Mouse (Mus musculus) heart, adult 2 months (tissue): Measurements from ENCODE around the gene Nr1d2. TPM values are rescaled to one million over a fixed set of nuclear protein-coding genes. Genes with fewer than 3 reads are reported as not detected.
"Not testable (repeated sequence)": the region's sequence is repeated elsewhere in the genome, so short reads cannot be mapped to it uniquely, and the experiment has no call there.

Source experiments
- DNase-seq, 2 experiments: peaks; one replicate each; pipeline ENCODE4 v3.0.0; 2021
- H3K27ac ChIP-seq: fragments of 200-600 bp; 2 replicates; pipeline ENCODE4 v1.8.1; 2022
- H3K27me3 ChIP-seq: fragments of 200-500 bp; 2 replicates; pipeline ENCODE4 v1.6.1; 2012; ENCODE audit warnings: mild to moderate bottlenecking, low read length, inconsistent platforms, mixed read lengths; ENCODE audit not compliant: control insufficient read depth, insufficient read depth
- H3K36me3 ChIP-seq: fragments of 200-500 bp; 2 replicates; pipeline ENCODE4 v1.6.1; 2012; ENCODE audit warnings: low read length, inconsistent platforms; ENCODE audit not compliant: control insufficient read depth, insufficient read depth
- H3K4me1 ChIP-seq: fragments of 200-500 bp; 2 replicates; pipeline ENCODE4 v1.6.1; 2011; ENCODE audit warnings: low read length; ENCODE audit not compliant: control insufficient read depth, insufficient read depth
- H3K4me3 ChIP-seq: fragments of 200-600 bp; 2 replicates; pipeline ENCODE4 v1.8.1; 2022
- H3K79me2 ChIP-seq: fragments of 200-500 bp; replicated peaks from 2 replicates; pipeline ENCODE4 v1.6.1; 2012; ENCODE audit warnings: mild to moderate bottlenecking, inconsistent platforms, low read length, moderate library complexity, mixed read lengths; ENCODE audit not compliant: control insufficient read depth, insufficient read depth
- H3K9ac ChIP-seq: fragments of 200-500 bp; 2 replicates; pipeline ENCODE4 v1.6.1; 2012; ENCODE audit warnings: low read depth, mild to moderate bottlenecking, control low read depth, inconsistent platforms, low read length, mixed read lengths
- CTCF ChIP-seq: fragments of 200-600 bp; IDR thresholded peaks from 2 replicates; pipeline ENCODE4 v1.8.1; 2022; ENCODE audit warnings: antibody characterized with exemption, mild to moderate bottlenecking, moderate library complexity
- EP300 ChIP-seq: fragments of 200-500 bp; IDR thresholded peaks from 2 replicates; pipeline ENCODE4 v1.6.1; 2011; ENCODE audit warnings: low read depth, low read length, control low read depth; ENCODE audit not compliant: insufficient read depth
- POLR2A ChIP-seq: fragments of 200-500 bp; IDR thresholded peaks from 2 replicates; pipeline ENCODE4 v1.6.1; 2011; ENCODE audit warnings: mild to moderate bottlenecking, low read depth, low read length, control low read depth; ENCODE audit not compliant: insufficient read depth
- WGBS: fragments of 180-500 bp; shearing (Covaris S2); methylation state at CpG from one replicate; pipeline ENCODE4 v1.1.7; 2018; 5-methylcytosine and 5-hydroxymethylcytosine counted together
- intact Hi-C: fragments of 180-260 bp; cut with DNase I; formaldehyde crosslinking; loops from one replicate; pipeline ENCODE4 v1.15.1; 2025
- polyA plus RNA-seq: library from polyadenylated mRNA; depleted of rRNA; stranded (reverse); fragments of >200 nt; gene quantifications from 2 replicates; pipeline ENCODE4 v1.2.3, GENCODE M21; 2012
- total RNA-seq, 2 experiments: library from RNA; stranded (reverse); gene quantifications; 2 replicates each; pipeline ENCODE4 v1.2.3; 2021

Gene Nr1d2
- total and polyA plus RNA-seq, 3 experiments, result 17.3 to 104 (median 32.3) TPM

- Histone ChIP-seq H3K27ac (no peak overlapping the region), H3K79me2 (peaks cover 14% of the 10 kb centered on the region), H3K27me3 (no peaks in the 10 kb centered on the region), H3K9ac (no peak overlapping the region), H3K4me1 (peaks cover 10% of the 10 kb centered on the region), H3K4me3 (no peak overlapping the region), H3K36me3 (peaks cover 41% of the 10 kb centered on the region)
- DNase-seq, result no peak
- intact Hi-C loops, result no loop called here
- TF ChIP-seq CTCF, result no peak
- no peak for TF ChIP-seq POLR2A
- TF ChIP-seq EP300, result no peak
- 73% methylated on average over 6 of the region's 6 CpGs for WGBS
These were observed 16.9 kb downstream of the Nr1d2 start for GRCm38 (mm10) chr14:18221977-18222376.

DNA sequence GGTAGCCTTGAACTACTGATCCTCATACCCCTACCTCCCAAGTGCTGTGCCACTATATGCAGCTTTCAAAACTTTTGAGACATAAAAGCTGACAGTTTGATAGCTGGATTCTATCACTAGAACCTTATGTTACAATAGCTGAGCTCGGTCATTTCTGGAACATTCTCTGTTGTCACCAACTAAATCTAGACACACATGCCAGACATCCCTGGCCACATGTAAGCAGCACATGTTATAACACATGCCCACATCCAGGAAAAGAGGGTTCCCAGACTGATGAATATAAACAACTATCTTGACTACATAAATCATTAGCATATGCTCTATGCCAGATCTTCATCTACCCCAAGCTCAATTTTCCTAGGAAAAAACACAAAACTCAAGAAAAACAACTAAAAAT is 21.8 kb downstream of the Nr1d2 start:
- Histone ChIP-seq H3K4me3 (no peak overlapping the region), H3K79me2 (peaks cover 6% of the 10 kb centered on the region; the same call in 1 of the 2 replicates), H3K9ac (no peak overlapping the region), H3K4me1 (peaks cover 6% of the 10 kb centered on the region), H3K27ac (no peak overlapping the region), H3K36me3 (peaks cover 52% of the 10 kb centered on the region), H3K27me3 (no peaks in the 10 kb centered on the region)
- WGBS, result 76% methylated on average over 1 of the region's 1 CpGs
- intact Hi-C loops, result no loop called here
- no peak for TF ChIP-seq EP300
- no peak for TF ChIP-seq CTCF
- no peak for TF ChIP-seq POLR2A
- no peak for DNase-seq

DNA sequence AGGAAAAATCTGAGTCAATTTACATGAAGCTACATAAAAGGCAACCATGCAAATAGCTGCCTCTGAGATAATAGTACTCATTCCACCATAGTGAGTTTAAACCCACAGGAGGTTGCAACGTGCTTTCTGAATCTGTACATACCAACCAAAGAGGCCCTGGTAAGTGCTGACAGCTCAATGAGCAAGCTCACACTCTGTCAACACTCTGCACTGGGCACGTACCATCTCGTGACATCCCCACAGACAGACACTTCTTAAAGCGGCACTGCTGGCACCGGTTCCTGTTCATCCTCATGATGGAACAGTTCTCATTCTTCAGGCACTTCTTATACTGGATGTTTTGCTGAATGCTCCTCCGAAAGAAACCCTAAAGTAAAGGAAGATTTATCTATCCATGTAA is 22.5 kb downstream of the Nr1d2 start:
- Histone ChIP-seq H3K27me3 (no peaks in the 10 kb centered on the region), H3K9ac (no peak overlapping the region), H3K4me3 (no peak overlapping the region), H3K36me3 (peaks cover 51% of the 10 kb centered on the region), H3K4me1 (peaks cover 6% of the 10 kb centered on the region), H3K79me2 (peaks cover 6% of the 10 kb centered on the region; the same call in 1 of the 2 replicates), H3K27ac (no peak overlapping the region; the same call in 1 of the 2 replicates)
- peak in 1 of 2 experiments; percentile 34 for DNase-seq
- WGBS, result 60% methylated on average over 6 of the region's 6 CpGs
- intact Hi-C loops, result no loop called here
- no peak for TF ChIP-seq POLR2A
- no peak for TF ChIP-seq CTCF
- no peak for TF ChIP-seq EP300

DNA sequence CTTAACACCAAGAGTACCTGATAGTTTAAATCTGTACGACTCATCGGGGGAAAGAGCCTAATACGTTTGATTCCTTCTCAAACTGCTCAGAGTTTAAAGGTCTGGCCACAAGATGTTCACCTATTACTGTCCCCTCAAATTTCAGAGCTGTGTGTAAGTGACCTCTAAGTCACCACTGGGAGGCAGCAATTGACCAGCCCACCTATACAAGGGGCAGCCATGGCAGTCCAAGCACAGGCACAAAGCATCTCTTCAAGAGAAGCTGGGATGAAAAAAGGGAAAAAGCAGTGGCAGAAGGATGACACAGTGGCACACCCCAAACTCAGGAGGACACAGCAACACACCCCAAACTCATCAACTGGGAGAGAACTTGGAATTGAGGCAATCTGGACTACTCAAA is 28.1 kb downstream of the Nr1d2 start:
- Histone ChIP-seq H3K9ac (no peak overlapping the region), H3K27ac (no peak overlapping the region), H3K4me3 (no peak overlapping the region), H3K4me1 (no peaks in the 10 kb centered on the region), H3K79me2 (no peaks in the 10 kb centered on the region), H3K27me3 (no peaks in the 10 kb centered on the region), H3K36me3 (peaks cover 21% of the 10 kb centered on the region)
- TF ChIP-seq EP300, result 0 out of 2 replicates have a peak, but pooled peaks have one; percentile 44
- TF ChIP-seq CTCF, result peak; percentile 71
- TF ChIP-seq POLR2A, result no peak
- DNase-seq, result no peak
- intact Hi-C loops, result loop anchor here (2.0 kb wide), 1 partner anchor 74 kb away; no protein-coding TSS in a partner anchor
- 81% methylated on average over 3 of the region's 3 CpGs for WGBS

DNA sequence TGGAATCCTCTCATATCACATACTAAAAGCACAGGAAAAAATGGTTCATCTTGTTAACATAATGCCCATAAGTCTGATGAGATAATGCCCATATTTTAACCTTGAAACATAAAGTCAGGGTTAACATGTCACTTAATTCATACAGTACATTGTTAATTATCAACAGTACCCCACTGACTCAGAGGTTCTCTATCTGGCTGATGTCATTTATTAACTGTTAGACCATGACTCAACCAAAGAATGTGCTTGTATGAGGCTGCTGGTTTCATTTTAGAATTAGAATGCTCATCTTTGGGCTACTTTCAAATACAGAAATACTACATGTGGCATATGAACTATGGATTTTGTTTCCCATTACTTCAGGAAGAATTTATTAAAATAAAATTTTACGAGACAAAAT is 34.6 kb downstream of the Nr1d2 start:
- H3K4me3 ChIP-seq, H3K4me1 ChIP-seq, DNase-seq, intact Hi-C loops, H3K9ac ChIP-seq, H3K36me3 ChIP-seq, H3K79me2 ChIP-seq, H3K27me3 ChIP-seq, H3K27ac ChIP-seq: not testable (repeated sequence)
- WGBS, result 90% methylated on average over 1 of the region's 1 CpGs

GRCm38 (mm10) chr14:18201413-18201812 is 37.5 kb downstream of the Nr1d2 start:
- TF ChIP-seq EP300 (no peak), POLR2A (no peak), CTCF (no peak)
- Histone ChIP-seq H3K36me3 (no peaks in the 10 kb centered on the region), H3K79me2 (no peaks in the 10 kb centered on the region), H3K4me1 (no peaks in the 10 kb centered on the region), H3K4me3 (no peak overlapping the region), H3K9ac (no peak overlapping the region), H3K27ac (no peak overlapping the region), H3K27me3 (no peaks in the 10 kb centered on the region)
- 91% methylated on average over 5 of the region's 5 CpGs for WGBS
- intact Hi-C loops, result no loop called here
- DNase-seq, result no peak
